Mouse (Mus musculus) lung, adult 2 months (tissue): ENCODE measurements around the gene Sh2d6. TPM values are rescaled to one million over a fixed set of nuclear protein-coding genes. Genes with fewer than 3 reads are reported as not detected.
"Not testable (repeated sequence)": the region's sequence is repeated elsewhere in the genome, so short reads cannot be mapped to it uniquely, and the experiment has no call there.

Experiments
- DNase-seq: peaks from one replicate; pipeline ENCODE4 v3.0.0; 2022
- H3K4me1 ChIP-seq: fragments of 200-500 bp; 2 replicates; pipeline ENCODE4 v1.6.1; 2011; ENCODE audit warnings: low read length; ENCODE audit not compliant: control insufficient read depth, insufficient read depth
- H3K4me3 ChIP-seq: fragments of 200-500 bp; replicated peaks from 2 replicates; pipeline ENCODE3; 2011; ENCODE audit warnings: low read depth, mild to moderate bottlenecking, control low read depth, low read length; ENCODE audit errors: extremely low read depth
- CTCF ChIP-seq: fragments of 200-500 bp; IDR thresholded peaks from 2 replicates; pipeline ENCODE4 v1.5.1; 2011; ENCODE audit warnings: mild to moderate bottlenecking, low read length, control low read depth; ENCODE audit not compliant: insufficient read depth
- POLR2A ChIP-seq: fragments of 200-500 bp; IDR thresholded peaks from 2 replicates; pipeline ENCODE4 v1.6.1; 2011; ENCODE audit warnings: low read depth, mild to moderate bottlenecking, control low read depth, low read length, borderline replicate concordance; ENCODE audit errors: extremely low read depth
- WGBS: fragments of 180-500 bp; shearing (Covaris S2); methylation state at CpG from one replicate; pipeline ENCODE4 v1.1.7; 2018; 5-methylcytosine and 5-hydroxymethylcytosine counted together
- polyA plus RNA-seq: library from polyadenylated mRNA; depleted of rRNA; stranded (reverse); fragments of >200 nt; gene quantifications from 2 replicates; pipeline ENCODE4 v1.2.3, GENCODE M21; 2012

Sh2d6 gene
- polyA plus RNA-seq, 1 experiment, result 0.19 TPM

GRCm38 (mm10) chr6:72543265-72543850 is 21.9 kb upstream of the Sh2d6 start:
- no peak for TF ChIP-seq CTCF
- TF ChIP-seq POLR2A, result no peak
- DNase-seq, result no peak
- WGBS, result 69% methylated on average over 12 of the region's 12 CpGs
- no peak overlapping the region for H3K4me3 ChIP-seq
- peaks cover 5% of the 10 kb centered on the region; the same call in 1 of the 2 replicates for H3K4me1 ChIP-seq

- 2% methylated on average over 16 of the region's 16 CpGs for WGBS
- DNase-seq, result peak; percentile 86
- Histone ChIP-seq H3K4me3 (peak overlapping the region; percentile 59), H3K4me1 (no peaks in the 10 kb centered on the region)
- no peak for TF ChIP-seq CTCF
- peak; percentile 83; the same call in 1 of the 2 replicates for TF ChIP-seq POLR2A
These were observed 17.1 kb upstream of the Sh2d6 start for GRCm38 (mm10) chr6:72538562-72539031.

- H3K4me1 ChIP-seq, result no peaks in the 10 kb centered on the region
- TF ChIP-seq CTCF (no peak), POLR2A (no peak)
- 46% methylated on average over 10 of the region's 10 CpGs for WGBS
- peak overlapping the region; percentile 59 for H3K4me3 ChIP-seq
- DNase-seq, result no peak
These were observed 16.5 kb upstream of the Sh2d6 start for GRCm38 (mm10) chr6:72537998-72538500.

- TF ChIP-seq CTCF (peak; percentile 89), POLR2A (no peak)
- Histone ChIP-seq H3K4me1 (no peaks in the 10 kb centered on the region), H3K4me3 (no peak overlapping the region)
- 4% methylated on average over 9 of the region's 9 CpGs for WGBS
- peak; percentile 80 for DNase-seq
These were observed 13.7 kb upstream of the Sh2d6 start for GRCm38 (mm10) chr6:72535165-72535564.

- Histone ChIP-seq H3K4me1 (no peaks in the 10 kb centered on the region), H3K4me3 (no peak overlapping the region)
- TF ChIP-seq CTCF (peak; percentile 81), POLR2A (no peak)
- DNase-seq, result peak; percentile 57
- WGBS, result 40% methylated on average over 9 of the region's 9 CpGs
These were observed 12.7 kb upstream of the Sh2d6 start for GRCm38 (mm10) chr6:72534035-72534809.

- 18% methylated on average over 1 of the region's 1 CpGs for WGBS
- not testable (repeated sequence) for H3K4me3 ChIP-seq, DNase-seq, H3K4me1 ChIP-seq
These were observed 12.0 kb upstream of the Sh2d6 start for GRCm38 (mm10) chr6:72533555-72533954.

- DNase-seq, result no peak
- Histone ChIP-seq H3K4me3 (no peak overlapping the region), H3K4me1 (no peaks in the 10 kb centered on the region)
- TF ChIP-seq POLR2A (no peak), CTCF (no peak)
- 88% methylated on average over 4 of the region's 4 CpGs for WGBS
These were observed 11.1 kb upstream of the Sh2d6 start for GRCm38 (mm10) chr6:72532580-72532979.

GRCm38 (mm10) chr6:72528410-72529151 is 7.1 kb upstream of the Sh2d6 start:
- WGBS, result 67% methylated on average over 10 of the region's 10 CpGs
- no peak for DNase-seq
- no peaks in the 10 kb centered on the region for H3K4me1 ChIP-seq

GRCm38 (mm10) chr6:72527070-72527469 is 5.6 kb upstream of the Sh2d6 start:
- TF ChIP-seq CTCF (no peak), POLR2A (no peak)
- no peak for DNase-seq
- Histone ChIP-seq H3K4me1 (no peaks in the 10 kb centered on the region), H3K4me3 (no peak overlapping the region)
- 70% methylated on average over 4 of the region's 4 CpGs for WGBS

More at GRCm38 (mm10) chr6:72528410-72529151, 7.1 kb upstream of the Sh2d6 start:
- no peak overlapping the region for H3K4me3 ChIP-seq
- no peak for TF ChIP-seq CTCF
- no peak for TF ChIP-seq POLR2A
